Mouse (Mus musculus): ENCODE data around the gene Mbl2.

DNA sequence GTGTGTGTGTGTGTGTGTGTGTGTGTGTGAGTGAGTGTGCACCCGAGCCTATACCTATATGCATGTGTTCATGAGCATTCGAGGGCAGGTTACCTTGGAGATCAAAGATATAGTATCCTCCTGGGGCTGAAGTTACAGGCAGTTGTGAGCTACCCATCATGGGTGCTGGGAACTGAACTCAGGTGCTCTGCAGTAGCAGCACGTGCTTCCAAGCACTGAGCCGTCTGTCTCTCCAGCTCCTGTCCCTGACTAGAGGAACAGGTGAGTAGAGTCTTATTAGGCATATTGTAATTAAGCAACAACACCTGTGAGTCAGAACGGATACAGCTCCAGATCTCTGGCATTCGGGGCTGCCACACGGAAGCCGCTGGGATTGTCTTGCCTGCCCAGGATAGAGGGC lies 1.7 kb downstream of the Mbl2 start:
- no peak for TF ChIP-seq CTCF (IDR thresholded peaks at IDR 0.05; ENCODE audit: extremely low read depth, insufficient read depth, low read length)
- no peak for TF ChIP-seq POLR2A (IDR thresholded peaks at IDR 0.05; ENCODE audit: extremely low read depth, insufficient read depth, low read length)

All from cortical plate, adult 2 months (tissue).